Mouse (Mus musculus) lung, embryonic 15.5 days (tissue): ENCODE measurements around the gene Scn8a. TPM values are rescaled to one million over a fixed set of nuclear protein-coding genes. Genes with fewer than 3 reads are reported as not detected.
A peak's percentile ranks its signal among the peaks of the same experiment; 100 is the strongest.

Experiments
- ATAC-seq: fragments of 200-750 bp; cut with Nextera tagmentation; 2 replicates; pipeline ENCODE4 v1.8.0; 2017; ENCODE audit warnings: moderate number of reproducible peaks, borderline replicate concordance; ENCODE audit not compliant: low FRiP score, low TSS enrichment; ENCODE audit errors: extremely low read depth
- H3K27ac ChIP-seq: fragments of 300-500 bp; sonication (generic); 2 replicates; pipeline ENCODE4 v1.5.1; 2015; ENCODE audit warnings: moderate library complexity, mild to moderate bottlenecking, inconsistent platforms
- H3K27me3 ChIP-seq: fragments of 300-500 bp; sonication (generic); 2 replicates; pipeline ENCODE4 v1.6.1; 2015; ENCODE audit warnings: inconsistent platforms
- H3K36me3 ChIP-seq: fragments of 300-500 bp; sonication (generic); 2 replicates; pipeline ENCODE4 v1.6.1; 2015; ENCODE audit warnings: inconsistent platforms
- H3K4me1 ChIP-seq: fragments of 300-500 bp; sonication (generic); 2 replicates; pipeline ENCODE4 v1.6.1; 2015; ENCODE audit warnings: inconsistent platforms
- H3K4me2 ChIP-seq: fragments of 300-500 bp; sonication (generic); 2 replicates; pipeline ENCODE4 v1.6.1; 2015; ENCODE audit warnings: inconsistent platforms, mild to moderate bottlenecking, moderate library complexity
- H3K4me3 ChIP-seq: fragments of 300-500 bp; sonication (generic); 2 replicates; pipeline ENCODE4 v1.5.1; 2015; ENCODE audit warnings: mild to moderate bottlenecking, inconsistent platforms
- H3K9ac ChIP-seq: fragments of 300-500 bp; sonication (generic); 2 replicates; pipeline ENCODE4 v1.6.1; 2015; ENCODE audit warnings: inconsistent platforms
- H3K9me3 ChIP-seq: fragments of 300-500 bp; sonication (generic); 2 replicates; pipeline ENCODE4 v1.6.1; 2016; ENCODE audit warnings: inconsistent platforms
- WGBS: fragments of 180-500 bp; shearing (Covaris S2); methylation state at CpG from one replicate; pipeline ENCODE4 v1.1.7; 2015; 5-methylcytosine and 5-hydroxymethylcytosine counted together
- polyA plus RNA-seq: library from polyadenylated mRNA; unstranded; fragments of >200 nt; fragmentation: Nextera tagmentation; extraction: Ambion mirVana; gene quantifications from 2 replicates; pipeline ENCODE4 v1.2.1, GENCODE M21; 2015

The Scn8a gene
- polyA plus RNA-seq, 1 experiment from 2014 or later, result 1.4 TPM

DNA sequence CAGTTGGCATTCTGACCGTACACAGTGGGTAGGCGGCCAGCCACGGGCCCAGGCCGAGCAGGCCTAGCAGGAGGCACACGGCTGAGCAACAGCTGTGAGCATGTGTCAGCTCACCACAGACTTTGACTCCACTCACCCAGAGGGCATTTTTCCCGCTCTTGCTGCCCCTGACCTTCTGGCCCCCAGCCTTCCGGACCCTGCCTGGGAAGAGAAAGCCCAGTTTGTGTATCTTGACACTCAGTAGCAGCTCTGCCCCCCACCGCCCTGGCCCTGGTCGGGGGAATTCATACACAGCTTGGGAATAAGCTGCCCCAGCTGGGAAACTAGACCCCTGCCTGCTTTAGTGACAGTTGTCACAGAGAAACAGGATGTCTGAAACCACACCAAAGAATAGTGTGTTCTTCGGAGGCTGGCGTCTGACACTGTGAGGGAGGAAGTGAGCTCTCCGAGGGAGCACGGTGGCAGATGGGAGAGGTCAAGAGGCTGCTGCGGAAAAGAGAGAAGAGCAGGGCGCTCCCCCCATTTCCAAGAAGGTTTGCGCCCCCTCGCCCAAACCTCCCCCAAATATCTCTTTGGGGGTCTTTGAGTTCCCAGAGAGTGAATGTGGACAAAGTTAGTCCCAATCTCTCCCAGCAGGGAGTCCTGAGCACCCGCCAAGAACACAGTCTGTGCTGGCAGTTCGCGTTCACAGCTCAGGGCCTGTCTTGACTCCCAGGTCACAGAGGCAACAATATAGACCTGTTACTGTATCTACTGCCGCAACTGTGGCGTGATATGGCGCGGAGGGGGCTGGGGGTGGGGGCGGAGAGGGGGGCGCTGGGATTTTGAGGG is 24.4 kb upstream of the Scn8a start:
- H3K27ac ChIP-seq, result peak overlapping the region; percentile 62
- H3K4me1 ChIP-seq, result peaks cover 13% of the 10 kb centered on the region
- ATAC-seq, result peak; percentile 91
- no peak overlapping the region for H3K9ac ChIP-seq
- H3K27me3 ChIP-seq, result no peaks in the 10 kb centered on the region
- no peaks in the 10 kb centered on the region for H3K9me3 ChIP-seq
- peak overlapping the region; percentile 27; the same call in 1 of the 2 replicates for H3K4me2 ChIP-seq
- no peaks in the 10 kb centered on the region for H3K36me3 ChIP-seq
- no peak overlapping the region for H3K4me3 ChIP-seq
- WGBS, result 28% methylated on average over 26 of the region's 26 CpGs

DNA sequence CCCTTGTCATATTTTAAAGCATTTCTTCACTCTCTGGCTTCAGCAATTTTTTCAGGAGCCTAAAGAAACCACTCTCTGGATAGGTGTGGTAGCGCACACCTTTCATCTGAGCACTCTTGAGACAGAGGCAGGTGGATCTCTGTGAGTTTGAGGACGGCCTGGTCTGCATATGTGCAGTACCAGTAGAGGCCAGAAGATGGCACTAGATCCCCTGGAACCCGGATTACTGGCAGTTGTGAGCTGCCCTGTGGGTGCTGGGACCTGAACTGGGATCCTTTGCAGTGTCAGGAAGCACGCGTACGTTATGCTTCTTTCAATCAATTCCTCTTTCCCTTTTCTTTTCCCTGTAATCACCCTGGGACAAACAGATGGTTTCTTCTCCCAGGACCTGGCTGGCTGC is 22.5 kb upstream of the Scn8a start:
- peaks cover 13% of the 10 kb centered on the region for H3K4me1 ChIP-seq
- H3K27me3 ChIP-seq, result no peaks in the 10 kb centered on the region
- no peak overlapping the region for H3K4me3 ChIP-seq
- H3K9ac ChIP-seq, result no peak overlapping the region
- ATAC-seq, result no peak
- H3K9me3 ChIP-seq, result no peaks in the 10 kb centered on the region
- H3K4me2 ChIP-seq, result no peak overlapping the region
- WGBS, result 81% methylated on average over 6 of the region's 6 CpGs
- H3K27ac ChIP-seq, result no peak overlapping the region
- H3K36me3 ChIP-seq, result no peaks in the 10 kb centered on the region

DNA sequence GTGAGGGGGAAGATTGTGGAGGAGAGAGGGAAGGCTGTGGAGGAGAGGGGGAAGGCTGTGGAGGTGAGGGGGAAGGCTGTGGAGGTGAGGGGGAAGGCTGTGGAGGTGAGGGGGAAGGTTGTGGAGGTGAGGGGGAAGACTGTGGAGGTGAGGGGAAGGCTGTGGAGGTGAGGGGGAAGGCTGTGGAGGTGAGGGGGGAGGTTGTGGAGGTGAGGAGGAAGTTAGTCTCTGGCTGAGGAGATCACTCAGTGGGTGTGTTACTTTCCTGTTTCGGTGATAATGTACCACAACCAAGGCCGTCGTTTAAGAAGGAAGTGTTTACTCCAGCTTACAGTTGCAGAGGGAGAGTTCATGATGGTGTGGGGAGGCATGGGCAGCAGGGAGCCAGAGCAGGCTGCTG is 12.1 kb upstream of the Scn8a start:
- Histone ChIP-seq H3K4me2 (no peak overlapping the region), H3K9ac (no peak overlapping the region), H3K27me3 (no peaks in the 10 kb centered on the region), H3K4me3 (no peak overlapping the region), H3K4me1 (no peaks in the 10 kb centered on the region), H3K9me3 (no peaks in the 10 kb centered on the region), H3K27ac (no peak overlapping the region), H3K36me3 (no peaks in the 10 kb centered on the region)
- 54% methylated on average over 3 of the region's 3 CpGs for WGBS
- no peak for ATAC-seq

DNA sequence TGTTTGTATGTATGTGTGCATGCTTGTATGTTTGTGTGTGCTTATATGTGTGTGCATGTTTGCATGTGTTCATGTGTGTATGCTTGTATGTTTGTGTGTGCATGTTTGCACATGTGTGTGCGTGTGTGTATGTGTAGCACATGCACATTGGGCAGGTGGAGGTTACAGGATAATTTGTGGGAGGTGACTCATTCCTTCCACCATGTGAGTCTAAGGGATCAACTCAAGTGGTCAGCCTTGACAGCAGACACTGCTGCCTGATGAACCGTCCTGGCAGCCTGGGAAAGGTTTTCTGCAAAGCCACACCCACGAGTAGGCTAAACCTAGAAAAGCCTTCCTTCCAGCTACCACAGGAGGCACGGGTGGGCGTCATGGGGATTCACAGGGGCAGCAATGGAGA is 8.8 kb upstream of the Scn8a start:
- 29% methylated on average over 5 of the region's 5 CpGs for WGBS
- Histone ChIP-seq H3K4me3 (no peak overlapping the region), H3K9me3 (peaks cover 3% of the 10 kb centered on the region; the same call in 1 of the 2 replicates), H3K9ac (no peak overlapping the region), H3K27ac (no peak overlapping the region), H3K27me3 (peaks cover 7% of the 10 kb centered on the region; the same call in 1 of the 2 replicates), H3K36me3 (no peaks in the 10 kb centered on the region), H3K4me1 (no peaks in the 10 kb centered on the region), H3K4me2 (no peak overlapping the region)
- ATAC-seq, result no peak

DNA sequence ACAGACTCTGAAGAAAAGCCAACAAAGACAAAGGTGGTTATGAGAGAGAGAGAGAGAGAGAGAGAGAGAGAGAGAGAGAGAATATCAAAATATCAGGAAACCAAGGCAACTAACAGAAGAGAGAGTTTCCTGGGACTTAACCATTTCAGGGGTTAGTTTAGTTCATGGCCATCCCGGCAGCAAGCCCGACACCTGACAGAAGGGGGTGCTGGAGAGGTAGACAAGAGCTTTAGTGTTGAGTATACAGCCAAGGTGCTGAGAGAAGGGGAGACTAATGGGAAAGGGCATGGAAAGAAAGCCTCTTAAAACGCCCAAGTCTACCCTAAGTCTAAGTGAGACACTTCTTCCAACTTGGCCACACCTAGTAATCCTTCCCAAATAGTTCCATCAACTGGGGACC is 4.1 kb upstream of the Scn8a start:
- Histone ChIP-seq H3K36me3 (no peaks in the 10 kb centered on the region), H3K9ac (no peak overlapping the region), H3K9me3 (peaks cover 3% of the 10 kb centered on the region; the same call in 1 of the 2 replicates), H3K27me3 (peaks cover 32% of the 10 kb centered on the region), H3K27ac (no peak overlapping the region), H3K4me1 (peaks cover 6% of the 10 kb centered on the region; the same call in 1 of the 2 replicates), H3K4me3 (no peak overlapping the region), H3K4me2 (no peak overlapping the region)
- no peak for ATAC-seq
- WGBS, result 42% methylated on average over 3 of the region's 3 CpGs

DNA sequence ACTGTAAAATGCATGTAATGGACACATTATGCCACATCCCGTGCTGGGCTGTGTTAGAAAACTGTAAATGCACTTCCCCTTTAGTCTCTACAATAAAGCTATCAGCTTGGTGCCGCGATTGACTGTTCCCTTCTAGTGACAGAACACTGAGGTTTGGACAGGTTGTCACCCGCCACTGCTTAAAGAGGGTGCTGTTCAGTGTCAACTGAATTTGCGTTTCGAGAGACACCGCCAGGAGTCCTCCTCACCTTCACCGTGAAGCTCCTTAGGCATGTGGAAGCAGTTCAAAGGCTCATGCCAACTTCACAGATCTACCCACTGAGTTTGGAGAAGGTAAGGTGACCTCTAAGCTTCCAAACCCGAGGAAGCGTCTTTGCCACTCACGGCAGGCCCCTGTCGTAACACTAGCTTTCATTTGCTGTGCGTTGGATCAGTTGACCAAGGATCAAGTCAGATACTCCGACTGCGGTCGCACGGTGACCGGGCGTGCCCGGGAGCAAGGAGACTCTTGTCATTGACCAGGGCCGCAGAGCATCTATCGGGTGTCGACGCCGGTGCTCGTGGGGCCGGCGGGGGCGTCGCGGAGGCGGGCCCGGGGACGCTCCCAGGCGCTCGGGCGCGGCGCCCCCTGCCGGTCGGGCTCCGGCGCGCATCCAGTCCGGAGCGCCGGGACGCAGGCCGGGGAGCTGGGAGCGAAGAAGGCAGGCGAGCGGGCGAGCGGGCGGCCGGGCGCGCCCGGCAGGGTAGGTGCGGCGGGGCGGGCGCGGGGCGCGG is 530 bp downstream of the Scn8a start:
- peak overlapping the region; percentile 88 for H3K4me2 ChIP-seq
- ATAC-seq, result peak; percentile 42; the same call in 1 of the 2 replicates
- H3K27me3 ChIP-seq, result peaks cover 67% of the 10 kb centered on the region
- H3K27ac ChIP-seq, result no peak overlapping the region
- peak overlapping the region; percentile 63 for H3K4me3 ChIP-seq
- H3K36me3 ChIP-seq, result no peaks in the 10 kb centered on the region
- peaks cover 9% of the 10 kb centered on the region; the same call in 1 of the 2 replicates for H3K4me1 ChIP-seq
- 2% methylated on average over 56 of the region's 66 CpGs for WGBS
- no peak overlapping the region for H3K9ac ChIP-seq
- H3K9me3 ChIP-seq, result peaks cover 3% of the 10 kb centered on the region; the same call in 1 of the 2 replicates

DNA sequence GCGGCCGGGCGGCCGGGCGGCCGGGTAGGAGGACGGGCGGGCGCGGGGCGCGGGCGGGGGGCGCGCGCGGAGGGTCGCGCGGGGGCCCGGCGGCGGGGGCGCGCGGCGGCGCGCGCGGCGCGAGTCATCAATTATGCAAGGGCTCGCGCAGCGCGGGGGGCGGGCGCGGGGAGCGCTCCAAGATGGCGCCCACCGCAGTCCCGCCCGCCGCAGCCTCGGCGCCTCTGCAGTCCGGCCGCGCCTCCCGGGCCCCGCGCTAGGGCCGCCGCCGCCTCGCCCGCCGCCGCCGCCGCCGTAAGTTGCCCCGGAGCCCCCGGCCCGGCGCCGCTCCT is 1.1 kb downstream of the Scn8a start:
- 0% methylated on average over 1 of the region's 69 CpGs for WGBS
- Histone ChIP-seq H3K36me3 (no peaks in the 10 kb centered on the region), H3K9ac (peak overlapping the region; percentile 41; the same call in 1 of the 2 replicates), H3K27ac (no peak overlapping the region), H3K9me3 (peaks cover under 1% of the 10 kb centered on the region; the same call in 1 of the 2 replicates), H3K4me3 (peak overlapping the region; percentile 63), H3K4me2 (peak overlapping the region; percentile 88), H3K27me3 (peaks cover 70% of the 10 kb centered on the region), H3K4me1 (peaks cover 9% of the 10 kb centered on the region; the same call in 1 of the 2 replicates)
- ATAC-seq, result peak; percentile 52; the same call in 1 of the 2 replicates

DNA sequence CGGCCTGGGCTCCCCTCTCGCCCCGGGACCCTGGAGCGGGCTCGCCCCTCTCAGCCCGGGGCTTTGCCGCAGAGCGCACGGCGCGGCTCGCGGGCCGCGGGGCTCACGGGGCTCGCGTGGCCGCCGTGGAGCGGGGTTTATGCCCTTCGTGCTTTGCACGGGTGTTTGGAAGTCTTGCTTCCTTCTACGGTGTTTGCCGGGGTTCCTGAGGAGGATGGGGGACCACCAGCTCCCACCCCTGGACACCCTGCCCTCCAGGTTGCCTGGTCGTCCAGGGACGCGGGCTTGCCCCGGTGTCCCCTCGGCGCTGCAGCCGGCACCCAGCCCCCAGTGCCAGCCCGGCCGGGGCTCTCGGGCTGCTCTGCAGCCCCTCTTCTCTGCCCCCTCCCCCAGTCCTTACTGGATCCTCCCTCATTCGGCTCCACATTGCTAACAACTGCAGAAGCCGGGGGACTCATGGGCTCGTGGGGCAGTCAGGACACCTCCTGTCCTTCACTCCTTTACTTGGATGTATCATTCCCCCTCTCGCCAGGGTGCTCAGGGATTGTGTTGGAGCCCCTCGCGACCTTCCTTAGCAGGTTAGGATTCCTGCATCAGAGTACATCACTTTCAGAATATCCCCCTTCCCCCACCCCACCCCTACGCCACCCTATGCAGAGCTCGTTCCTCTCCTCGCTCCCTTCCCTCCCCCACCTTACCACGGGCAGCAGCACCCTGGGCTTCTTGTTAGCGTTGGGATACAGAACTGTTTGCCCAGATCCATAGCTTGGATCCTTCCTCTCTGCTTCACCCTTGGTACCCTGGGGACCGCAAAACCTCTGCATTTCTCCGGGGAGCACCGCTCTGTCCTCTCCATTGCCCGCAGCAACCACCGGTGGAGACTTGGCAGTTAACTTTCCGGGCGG is 1.7 kb downstream of the Scn8a start:
- Histone ChIP-seq H3K4me2 (peak overlapping the region; percentile 88), H3K4me1 (peaks cover 9% of the 10 kb centered on the region; the same call in 1 of the 2 replicates), H3K4me3 (peak overlapping the region; percentile 63), H3K27me3 (peaks cover 70% of the 10 kb centered on the region), H3K36me3 (no peaks in the 10 kb centered on the region), H3K9me3 (no peaks in the 10 kb centered on the region), H3K27ac (no peak overlapping the region), H3K9ac (peak overlapping the region; percentile 41; the same call in 1 of the 2 replicates)
- ATAC-seq, result no peak; the same call in 1 of the 2 replicates
- WGBS, result 2% methylated on average over 49 of the region's 53 CpGs

DNA sequence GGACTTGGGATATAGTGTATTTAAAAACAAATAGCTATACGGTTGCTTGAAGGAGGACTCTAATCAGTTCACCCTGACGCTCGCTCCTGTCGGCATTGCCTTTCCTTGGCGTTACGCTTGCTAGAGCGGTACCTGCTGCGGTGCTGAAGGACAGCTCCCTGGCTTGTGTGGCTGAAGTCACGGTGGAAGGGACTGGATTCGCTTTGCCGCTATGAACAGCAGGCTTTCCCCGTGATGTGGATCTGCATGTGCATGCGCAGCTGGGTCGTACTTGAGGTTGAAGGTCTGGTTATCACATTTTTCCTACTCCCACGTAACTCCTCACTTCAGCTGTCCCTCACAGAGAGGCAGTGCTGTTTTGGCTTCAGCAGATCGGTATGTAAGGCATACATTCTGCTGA is 3.5 kb downstream of the Scn8a start:
- Histone ChIP-seq H3K36me3 (no peaks in the 10 kb centered on the region), H3K27me3 (peaks cover 67% of the 10 kb centered on the region), H3K9me3 (no peaks in the 10 kb centered on the region), H3K4me3 (no peak overlapping the region), H3K9ac (no peak overlapping the region), H3K4me2 (no peak overlapping the region), H3K27ac (no peak overlapping the region), H3K4me1 (peaks cover 9% of the 10 kb centered on the region; the same call in 1 of the 2 replicates)
- no peak for ATAC-seq
- WGBS, result 2% methylated on average over 16 of the region's 16 CpGs

DNA sequence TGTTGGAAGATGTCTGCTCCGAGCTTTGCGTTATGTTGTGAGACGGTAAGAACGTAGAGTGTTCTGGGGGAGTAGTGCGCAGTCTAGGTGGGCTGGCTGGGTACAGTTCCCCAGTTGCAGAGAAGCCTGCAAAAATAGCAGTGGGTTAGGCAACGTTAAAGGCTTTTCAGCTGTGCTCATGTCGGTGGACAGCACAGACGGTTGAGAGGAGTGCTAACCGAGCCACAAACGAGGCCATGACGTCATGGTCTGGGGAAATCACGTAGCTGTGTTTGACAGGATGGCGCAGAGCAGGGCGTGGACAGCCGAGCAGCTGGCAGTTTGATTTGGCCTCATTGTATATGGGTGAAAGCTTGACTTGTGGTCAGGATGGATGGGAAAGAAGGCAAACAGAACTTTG is 9.4 kb downstream of the Scn8a start:
- Histone ChIP-seq H3K4me2 (no peak overlapping the region), H3K27ac (no peak overlapping the region), H3K36me3 (no peaks in the 10 kb centered on the region), H3K4me1 (no peaks in the 10 kb centered on the region), H3K27me3 (peaks cover 13% of the 10 kb centered on the region), H3K4me3 (no peak overlapping the region), H3K9me3 (no peaks in the 10 kb centered on the region), H3K9ac (no peak overlapping the region)
- WGBS, result 51% methylated on average over 15 of the region's 15 CpGs
- ATAC-seq, result no peak

DNA sequence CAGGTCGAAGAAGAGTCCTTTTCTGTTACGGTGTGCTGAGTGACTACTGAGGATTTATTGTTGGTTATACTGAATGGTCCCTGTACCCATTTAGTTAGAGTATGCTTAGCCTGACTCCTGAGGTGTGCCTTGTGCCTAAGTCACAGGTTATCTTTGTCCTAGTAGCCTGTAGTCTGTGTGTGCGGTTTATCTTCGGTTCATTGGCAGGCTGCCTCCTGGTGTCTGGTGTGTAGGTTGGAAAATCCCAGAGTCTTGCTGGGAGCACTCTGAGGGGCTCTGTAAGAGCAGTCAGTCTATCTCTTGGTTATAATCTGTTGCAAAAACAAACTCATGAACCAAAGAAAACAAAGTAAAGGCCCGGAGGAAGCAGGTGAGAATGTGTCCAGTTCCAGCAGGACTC is 11.7 kb downstream of the Scn8a start:
- no peaks in the 10 kb centered on the region for H3K9me3 ChIP-seq
- H3K4me3 ChIP-seq, result no peak overlapping the region
- H3K9ac ChIP-seq, result no peak overlapping the region
- no peak overlapping the region for H3K27ac ChIP-seq
- no peaks in the 10 kb centered on the region; the same call in 1 of the 2 replicates for H3K27me3 ChIP-seq
- no peak overlapping the region for H3K4me2 ChIP-seq
- 53% methylated on average over 5 of the region's 5 CpGs for WGBS
- ATAC-seq, result no peak
- H3K4me1 ChIP-seq, result no peaks in the 10 kb centered on the region
- no peaks in the 10 kb centered on the region for H3K36me3 ChIP-seq
